Mouse (Mus musculus) urinary bladder, postnatal 4 days (tissue): ENCODE results near the gene Pknox1.
"Not testable (repeated sequence)": the region's sequence is repeated elsewhere in the genome, so short reads cannot be mapped to it uniquely, and the experiment has no call there.

Source experiments
- DNase-seq, 2 experiments: peaks; one replicate each; pipeline ENCODE4 v3.0.0; 2021 to 2022; ENCODE audit warnings: low spot score in 2 of 2

Gene Pknox1

DNA sequence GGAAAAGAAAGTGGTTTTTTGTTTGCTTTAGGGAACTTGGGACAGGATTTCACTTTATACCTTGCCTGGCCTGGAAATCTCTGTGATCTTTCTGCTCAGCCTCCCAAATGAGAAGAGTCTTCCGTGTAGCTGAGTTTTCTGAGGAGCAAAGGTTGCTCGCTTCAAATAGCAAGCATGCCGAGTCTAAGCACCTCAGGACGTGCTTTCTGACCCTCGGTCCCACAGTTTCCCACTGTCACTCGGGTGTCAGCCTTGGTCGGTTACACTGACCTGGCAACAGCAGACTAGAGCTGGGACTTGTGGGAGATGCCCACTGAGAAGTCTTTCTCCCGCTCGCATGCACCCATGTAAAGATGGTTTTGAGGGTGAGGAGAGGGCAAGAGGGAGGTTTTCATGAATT, 33.4 kb downstream of the Pknox1 start:
- no peak for DNase-seq

DNA sequence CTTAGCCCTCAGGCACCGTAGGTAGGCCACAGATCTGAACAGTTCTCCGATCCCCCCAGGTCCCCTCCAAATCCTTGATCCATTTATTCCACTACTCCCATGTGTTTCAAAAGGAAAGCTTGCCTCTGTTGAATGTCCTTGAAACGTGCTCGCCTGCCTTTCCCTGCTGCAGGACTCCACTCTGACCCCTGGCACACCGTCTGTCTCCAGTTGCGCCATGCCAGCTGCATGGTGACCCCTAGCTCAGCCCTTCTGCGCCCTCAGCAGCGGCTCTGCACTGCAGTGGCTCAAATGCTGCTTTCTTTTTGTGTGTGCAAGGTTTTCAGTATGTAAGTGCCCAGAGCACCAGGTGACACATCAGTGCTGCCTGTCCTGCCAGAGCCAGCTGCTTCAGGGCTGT, 34.1 kb downstream of the Pknox1 start:
- DNase-seq: no peak

DNA sequence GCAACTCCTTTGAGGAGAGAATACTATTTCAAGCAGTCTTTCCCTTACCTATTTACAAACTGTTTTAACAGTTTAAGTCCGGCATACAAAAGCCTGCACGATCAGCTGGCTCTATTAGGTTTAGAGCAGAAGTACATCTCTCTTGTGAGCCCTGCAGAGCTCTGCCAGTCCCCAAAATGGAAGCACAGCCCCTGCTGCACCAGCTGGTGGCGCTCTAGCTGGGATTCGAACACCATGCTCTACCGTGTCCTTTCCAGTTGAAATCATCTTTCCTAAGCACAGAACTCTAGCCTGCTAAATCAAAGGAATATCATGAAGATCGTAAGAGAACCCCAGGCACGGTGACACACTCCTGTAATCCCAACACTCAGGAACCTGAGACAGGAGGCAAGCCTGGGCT, 41.9 kb downstream of the Pknox1 start:
- no peak for DNase-seq

DNA sequence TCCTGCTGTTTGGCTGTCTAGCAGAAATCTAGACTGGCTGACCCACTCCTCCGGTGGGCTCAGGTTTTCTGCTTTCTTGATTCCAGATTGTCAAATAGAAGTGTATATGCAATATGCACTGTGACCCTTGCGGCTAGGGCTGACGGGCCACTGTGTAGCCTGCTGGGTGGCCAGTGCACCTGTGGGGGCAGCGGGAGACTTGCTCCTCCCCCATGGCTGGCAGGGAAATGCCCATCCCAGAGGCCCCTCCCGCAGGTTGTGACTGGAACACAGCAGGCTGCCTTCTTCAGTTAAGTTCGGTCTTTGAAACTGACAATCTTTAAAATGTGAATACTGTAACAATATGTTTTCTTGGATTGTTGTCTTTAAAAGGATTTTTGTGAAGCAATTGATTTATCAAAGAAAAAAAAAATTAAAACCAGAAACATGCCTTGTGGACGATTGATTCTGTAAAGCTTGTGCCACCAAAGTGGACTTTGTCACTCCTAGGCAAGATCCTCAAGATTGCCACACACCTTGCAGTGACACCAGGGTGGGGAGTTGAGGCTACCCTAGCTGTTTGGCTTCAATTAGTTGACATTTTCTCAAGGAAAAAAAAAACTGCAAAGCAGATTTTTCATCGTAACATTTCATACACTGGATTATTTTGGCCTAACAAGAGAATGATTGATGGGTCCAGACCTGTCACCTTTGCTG, 42.9 kb downstream of the Pknox1 start:
- DNase-seq: no peak

DNA sequence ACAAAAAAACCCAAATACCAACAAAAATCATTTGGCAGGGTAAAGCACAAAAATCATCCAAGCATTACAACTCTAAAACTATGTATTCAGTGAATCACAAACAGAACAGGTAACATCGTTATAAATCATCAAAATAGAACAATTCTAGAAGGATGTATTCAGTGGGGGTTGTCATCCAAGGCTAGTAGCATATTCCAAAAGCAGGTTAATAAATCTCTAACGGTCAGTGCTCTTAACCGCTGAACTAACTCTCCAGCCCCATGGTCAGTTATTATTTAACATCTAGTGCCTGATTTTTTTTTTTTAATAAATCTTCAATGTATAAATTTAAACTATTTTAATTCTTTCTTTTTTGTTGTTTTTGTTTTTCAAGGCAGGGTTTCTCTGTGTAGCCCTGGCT, 44.6 kb downstream of the Pknox1 start:
- not testable (repeated sequence) for DNase-seq

DNA sequence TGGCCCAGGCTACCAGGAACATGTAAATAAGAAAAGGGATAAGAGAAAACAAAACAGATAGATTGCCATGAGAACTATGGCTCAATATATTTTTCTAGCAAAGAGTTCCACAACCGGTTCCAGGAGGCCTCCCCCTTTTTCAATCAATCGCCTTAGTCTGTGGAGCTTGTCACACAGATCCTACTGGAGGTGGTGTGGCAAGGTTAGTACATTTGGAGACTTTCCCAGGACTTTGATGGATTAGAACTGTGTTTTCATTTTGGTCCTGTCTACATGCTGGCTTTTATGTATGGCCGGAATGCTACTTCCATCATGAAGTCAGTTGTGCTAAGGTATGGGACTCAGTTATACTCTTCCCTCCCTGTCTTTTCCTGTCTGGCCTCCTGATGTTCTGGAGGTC, 45.4 kb downstream of the Pknox1 start:
- no peak for DNase-seq

DNA sequence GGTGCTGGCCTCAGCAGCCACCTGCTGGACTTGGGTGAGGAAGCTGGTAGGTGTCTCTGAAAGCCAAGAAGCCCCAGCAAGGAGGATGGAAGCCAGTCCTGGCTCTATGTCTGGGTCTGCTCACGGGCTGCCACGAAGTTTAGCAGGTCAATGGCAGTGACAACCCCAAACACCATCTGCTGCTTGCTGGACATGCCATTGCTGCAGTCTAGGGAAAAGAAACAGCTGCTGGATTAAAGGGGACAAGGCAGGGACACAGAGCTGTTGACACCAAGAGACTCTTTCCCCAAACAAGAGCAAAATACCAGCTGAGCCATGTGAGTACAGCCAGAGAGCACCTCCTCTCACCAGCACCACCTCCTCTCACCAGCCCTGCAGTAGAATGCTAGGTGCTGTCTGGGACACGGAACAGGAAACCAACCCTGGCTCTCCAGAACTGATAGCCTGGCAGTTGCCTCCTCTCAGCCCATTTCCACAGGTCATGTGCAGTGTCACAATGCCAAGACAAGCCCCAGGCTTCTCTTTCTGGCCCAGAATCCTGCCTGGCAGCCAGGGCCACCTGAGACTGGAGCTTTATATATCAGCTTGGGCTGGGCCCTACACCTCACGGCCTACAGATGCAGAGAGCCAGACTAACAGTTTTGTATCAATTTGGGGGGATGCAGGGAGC, 48.7 kb downstream of the Pknox1 start:
- DNase-seq: no peak

DNA sequence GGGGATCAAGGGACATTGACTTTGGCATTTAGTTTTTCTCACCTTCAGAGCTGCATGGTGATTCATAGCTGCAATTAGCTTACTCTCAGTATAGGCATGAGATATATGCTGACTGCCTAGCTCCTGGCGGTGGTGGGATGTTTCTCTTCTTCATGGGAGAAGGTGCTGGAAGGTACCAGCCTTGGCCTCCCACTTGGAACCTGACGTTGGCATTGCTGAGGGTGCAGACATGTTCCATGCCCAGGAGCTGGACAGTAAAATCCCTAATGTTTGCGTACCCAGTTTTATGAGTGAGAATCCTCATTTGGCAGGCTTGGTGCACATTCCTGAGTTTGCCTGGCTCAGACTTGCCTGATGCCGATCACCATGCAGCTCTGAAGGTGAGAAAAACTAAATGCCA, 58.6 kb downstream of the Pknox1 start:
- DNase-seq: no peak

DNA sequence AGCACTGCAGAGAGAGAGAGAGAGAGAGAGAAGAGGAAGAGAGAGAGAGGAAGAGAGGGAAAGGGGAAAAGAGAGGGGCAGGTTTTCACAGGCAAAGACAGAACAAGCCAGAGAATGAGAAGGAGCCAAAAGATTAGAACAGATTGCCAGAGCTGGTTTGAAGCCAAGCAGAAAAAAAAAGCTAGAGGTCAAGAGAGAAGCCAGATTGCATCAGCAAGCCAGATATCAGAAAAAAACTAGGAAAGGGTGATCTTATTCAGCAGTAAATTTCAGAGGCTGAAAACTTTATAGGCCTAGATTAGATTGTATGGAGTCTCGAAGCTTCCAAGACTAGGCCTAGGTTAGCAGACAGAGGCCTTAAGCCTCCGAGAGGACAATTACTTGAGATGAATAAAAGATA, 63.4 kb downstream of the Pknox1 start:
- no peak for DNase-seq

DNA sequence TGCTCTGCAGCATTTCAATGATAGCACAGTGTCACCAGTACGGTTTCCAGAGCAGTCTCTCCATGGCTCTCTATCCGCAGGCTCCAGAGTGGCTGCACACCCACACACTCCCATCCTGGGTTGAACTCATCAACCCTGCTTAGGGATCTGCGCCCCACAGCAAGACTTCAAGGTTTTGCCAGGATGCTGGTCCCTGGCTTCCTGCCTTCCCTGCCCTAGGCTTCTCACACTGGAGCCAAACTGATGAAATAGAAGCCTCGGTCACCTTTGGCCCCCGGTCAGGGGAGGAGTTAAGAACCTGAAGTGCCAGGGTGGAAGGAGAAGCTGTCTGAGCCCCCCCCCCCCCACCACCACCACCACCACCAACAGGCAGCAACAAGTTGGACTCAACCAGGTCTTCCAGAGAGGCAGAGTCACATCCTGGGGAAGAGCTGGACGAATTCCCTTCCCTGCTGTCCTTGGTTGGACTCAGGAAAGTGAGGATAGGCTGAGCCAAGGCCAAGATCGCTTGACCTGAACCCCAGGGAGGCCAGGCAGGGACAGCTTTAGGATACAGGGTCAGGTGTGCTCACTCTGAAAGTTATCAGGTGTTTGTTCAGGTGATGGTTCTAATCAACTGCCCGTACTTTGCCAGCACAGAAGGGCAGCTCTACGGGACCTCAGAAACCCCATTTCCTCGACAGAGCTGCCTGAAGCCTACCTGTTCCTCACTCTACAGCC, 66.7 kb downstream of the Pknox1 start:
- no peak for DNase-seq

DNA sequence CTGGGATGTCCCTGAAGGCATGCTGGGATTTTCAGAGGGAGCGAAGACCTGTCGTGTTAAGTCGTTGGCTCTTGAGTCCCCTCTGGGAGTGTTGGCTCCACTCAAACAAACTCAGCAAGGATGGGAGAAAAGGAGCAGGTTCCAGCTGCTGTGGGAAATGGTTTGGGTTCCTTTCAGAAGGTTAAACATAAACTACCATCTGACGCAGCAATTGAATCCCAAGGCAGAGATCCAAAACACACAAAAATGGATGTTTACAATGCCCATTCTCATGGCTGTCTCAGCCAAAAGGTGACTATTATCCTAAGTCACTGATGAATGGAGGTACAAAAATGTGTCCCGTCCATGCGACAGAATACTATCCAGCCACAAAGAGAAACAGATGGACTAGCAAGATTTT, 68.5 kb downstream of the Pknox1 start:
- no peak for DNase-seq

DNA sequence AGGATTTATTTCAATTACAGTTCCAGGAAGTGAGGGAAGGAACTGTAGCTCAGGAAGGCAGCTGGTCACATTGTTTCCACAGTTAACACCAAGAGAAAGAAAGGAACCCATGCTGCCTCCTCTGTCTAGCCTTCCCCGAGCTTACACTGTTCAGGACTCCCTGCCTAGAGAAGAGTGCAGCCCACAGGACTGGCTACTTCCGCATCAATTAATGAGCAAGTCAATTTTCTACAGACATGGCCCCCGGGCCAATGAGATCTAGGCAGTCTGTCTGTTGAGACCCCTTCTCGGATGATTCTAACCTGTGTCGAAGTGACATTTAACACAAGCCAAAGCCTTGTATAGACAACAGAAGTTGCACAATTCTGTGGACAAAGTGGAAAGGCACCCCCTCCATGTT, 70.4 kb downstream of the Pknox1 start:
- no peak for DNase-seq

DNA sequence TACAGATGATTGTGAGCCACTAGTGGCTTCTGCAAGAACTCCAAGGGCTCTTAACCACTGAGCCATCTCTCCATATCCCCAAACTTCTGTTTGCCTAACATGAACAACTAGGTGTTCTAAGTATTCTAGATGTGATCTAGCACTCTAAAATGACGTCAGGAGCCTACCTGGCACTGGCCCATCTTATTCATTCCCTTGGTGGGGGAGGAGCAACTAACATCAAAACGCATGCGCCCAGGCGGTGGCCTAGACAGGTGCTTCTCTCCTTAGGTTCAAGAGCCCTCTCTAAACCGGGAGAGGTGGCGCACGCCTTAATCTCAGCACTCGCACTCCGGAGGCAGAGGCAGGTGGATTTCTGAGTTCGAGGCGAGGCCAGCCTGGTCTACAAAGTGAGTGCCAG, 71.2 kb downstream of the Pknox1 start:
- DNase-seq: no peak

DNA sequence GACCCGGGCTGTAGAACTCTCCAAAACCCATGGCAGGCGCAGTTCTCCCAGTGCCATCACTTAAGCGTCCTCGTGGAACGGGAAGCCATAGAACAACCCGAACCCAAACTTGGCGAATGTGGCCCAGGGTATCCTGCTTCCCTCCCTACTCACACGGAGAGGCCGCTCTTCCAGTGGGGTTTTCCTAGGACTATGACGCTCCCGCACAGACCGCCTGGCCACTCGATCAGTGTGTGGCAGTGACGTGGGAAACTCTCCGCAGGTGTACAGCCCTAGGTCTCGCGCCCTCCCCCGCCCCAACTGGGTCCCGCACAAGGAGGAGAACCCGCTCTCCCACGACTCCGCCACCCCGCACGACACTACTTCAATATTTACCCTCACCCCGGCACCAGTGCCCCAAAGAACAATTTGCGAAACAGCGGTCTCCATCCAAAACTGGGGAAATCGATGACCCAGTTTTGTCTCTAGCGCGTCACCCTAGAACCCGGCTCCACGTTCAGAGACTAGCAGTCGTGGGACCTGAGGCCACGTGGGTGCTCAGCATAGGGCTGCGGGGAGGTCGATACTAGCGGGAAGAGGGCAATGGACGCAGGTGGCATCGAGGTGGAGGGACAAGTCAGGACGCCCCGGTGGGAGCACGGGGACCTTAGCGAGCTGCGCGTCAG, 71.9 kb downstream of the Pknox1 start:
- no peak for DNase-seq

DNA sequence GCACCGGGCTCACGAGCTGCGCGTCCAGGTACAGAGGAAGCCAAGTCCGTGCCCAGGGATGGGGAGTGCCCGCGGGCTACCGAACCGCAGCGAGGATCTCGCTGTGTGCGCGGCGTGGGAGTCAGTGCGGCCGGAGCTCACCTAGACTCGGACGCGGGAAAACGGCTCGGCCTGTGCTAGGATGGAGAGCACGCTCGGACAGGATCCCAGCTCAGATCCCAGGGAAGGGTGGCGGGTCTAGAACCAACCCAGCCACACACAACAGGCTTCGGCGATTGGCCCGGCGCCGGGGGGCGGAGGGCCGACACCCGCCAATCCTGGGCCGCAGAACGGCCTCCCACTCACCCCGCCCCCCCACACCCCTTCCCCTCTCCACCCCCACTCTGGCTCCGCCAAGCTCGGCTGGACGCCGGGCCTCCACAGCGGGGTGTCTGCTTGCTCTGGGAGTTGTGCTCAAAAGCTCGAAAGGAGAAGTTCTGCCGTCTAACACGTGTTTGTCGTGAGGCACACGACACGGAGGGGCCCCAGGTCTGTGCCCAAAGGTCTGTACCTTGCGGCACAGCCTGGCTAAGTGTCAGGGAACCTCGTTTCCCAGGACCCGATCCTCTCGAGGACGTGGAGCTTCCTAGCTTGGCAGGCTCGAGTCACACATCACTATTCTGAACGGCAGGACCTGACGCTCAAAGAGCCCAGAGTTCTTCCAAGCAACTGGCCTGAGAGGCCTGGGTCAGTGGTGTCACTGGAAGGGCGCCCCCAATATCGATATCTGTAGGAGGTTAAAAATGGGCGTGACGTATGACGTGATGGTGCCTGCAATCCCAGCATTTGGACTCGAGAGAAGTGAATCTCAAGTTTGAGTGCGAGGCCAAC, 72.6 kb downstream of the Pknox1 start, which contains the start of gene Cbs:
TSS of gene Cbs (minus strand) at position 297 of the 870 bp plus-strand sequence.
- peak; percentile 80 to 85 for DNase-seq

DNA sequence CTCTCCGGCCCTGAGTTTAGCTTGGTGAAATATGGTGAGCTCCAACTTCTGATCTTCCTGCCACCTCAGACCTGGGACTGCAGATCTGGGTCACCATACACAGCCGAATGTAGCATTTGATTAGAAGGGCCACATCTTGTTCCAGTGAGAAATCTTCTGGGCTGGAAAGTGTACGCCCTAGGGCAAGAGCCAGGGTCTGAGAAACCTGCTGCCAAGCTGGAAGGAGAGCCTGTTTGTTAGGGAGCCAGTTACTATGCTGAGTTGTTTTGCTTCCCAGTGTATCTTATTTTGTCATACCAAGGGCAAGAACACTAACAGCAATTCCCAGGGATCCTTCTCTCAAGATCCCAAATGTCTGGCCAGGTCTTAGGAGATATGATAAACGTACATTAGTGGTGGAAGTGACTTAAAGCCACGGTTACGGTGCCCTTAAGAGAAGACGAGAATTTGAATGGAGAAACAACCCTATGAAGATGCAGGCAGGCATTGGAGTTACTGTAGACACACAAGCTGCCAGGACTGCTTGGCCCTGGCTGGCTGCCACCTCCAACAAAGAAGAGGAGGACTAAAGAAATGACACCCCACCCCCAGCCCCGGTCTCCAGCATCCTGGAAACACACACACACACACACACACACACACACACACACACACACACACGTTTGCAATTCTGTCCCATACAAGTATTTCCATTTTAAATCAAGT, 73.5 kb downstream of the Pknox1 start:
- no peak for DNase-seq

DNA sequence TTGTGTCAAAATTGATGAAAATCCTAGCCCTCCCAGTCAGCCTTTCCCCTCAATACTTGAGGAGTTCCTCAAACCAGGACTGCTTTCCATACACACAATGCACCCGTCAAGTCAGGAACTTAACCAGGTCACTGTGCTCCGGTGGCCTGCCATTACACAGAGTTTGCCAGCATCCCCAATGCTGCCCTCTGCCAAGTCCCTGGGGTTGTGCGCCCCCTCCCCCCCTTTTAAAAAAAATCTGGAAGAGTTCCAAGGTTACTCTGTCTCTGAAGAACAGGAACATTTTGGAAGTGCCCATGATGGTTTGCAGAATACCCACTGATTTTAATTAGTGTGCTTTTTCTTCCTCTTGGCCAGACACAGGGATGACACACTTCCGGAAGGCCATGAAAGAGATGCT, 75.1 kb downstream of the Pknox1 start:
- no peak for DNase-seq

DNA sequence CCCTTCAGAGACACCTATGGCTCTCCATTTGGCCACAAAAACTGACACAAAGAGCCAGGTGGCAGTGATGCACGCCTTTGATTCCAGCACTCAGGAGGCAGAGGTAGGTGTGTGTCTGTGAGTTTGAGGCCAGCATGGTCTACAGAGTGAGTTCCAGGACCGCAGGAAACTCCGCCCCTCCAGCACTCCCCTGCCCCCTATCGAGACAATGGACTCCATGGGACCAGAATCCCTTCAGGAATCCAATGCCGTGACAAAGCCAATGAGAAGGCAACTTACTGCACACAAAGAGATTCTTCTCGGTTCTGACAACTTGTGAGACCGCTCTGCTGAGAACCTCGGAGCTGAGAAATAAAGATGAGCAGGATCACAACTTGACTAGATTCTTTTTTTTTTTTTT, 77.8 kb downstream of the Pknox1 start:
- no peak for DNase-seq

DNA sequence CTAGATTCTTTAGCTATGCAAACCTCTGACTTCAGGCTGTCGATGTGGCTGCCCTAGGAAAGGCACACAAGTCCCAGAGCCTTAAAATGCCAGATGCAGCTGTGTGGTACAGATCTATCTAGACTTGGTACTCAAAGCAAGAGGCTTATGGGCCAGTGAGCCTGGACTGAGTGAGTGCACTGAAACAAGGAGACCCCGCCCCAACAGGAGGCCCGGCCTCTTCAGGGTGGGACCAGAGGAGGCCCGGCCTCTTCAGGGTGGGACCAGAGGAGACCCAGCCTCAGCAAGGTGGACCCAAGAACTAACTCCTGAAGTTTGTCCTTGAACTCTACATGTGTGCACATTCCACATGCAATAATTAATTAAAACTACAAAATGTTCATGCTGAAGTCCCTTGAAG, 78.4 kb downstream of the Pknox1 start:
- DNase-seq: no peak

DNA sequence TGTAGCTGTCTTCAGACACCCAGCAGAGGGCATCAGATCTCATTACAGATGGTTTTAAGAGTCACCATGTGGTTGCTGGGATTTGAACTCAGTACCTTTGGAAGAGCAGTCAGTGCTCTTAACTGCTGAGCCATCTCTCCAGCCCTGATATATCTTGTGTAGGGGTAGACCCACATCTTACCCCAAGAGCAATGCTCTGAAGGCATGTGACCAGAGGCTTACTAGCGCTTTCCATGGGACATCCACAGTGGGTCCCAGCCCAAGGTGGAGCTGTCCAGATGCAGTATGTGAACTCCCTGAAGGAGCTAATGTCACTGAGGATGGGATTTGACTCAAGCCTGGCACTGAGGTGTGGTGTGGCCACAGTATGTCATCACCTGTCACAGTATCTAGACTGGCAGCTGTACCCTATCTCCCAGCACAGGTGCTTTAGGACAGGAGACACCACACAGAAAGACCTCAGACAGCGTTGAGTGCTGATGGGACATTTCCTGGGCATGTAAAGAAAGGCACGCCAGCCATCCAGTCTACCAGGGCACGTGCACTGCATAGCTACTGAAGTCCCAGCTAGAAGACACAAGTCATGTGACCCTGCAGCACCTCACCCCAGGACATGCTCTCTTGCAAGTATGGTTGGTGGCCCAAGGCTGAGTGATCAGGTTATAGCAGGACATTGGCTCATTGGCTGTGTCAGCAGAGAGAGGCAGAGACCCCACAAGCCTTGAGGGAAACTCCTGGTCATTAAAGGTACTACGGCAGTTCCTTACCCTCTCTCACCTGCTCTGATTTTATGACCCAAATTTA, 81.9 kb downstream of the Pknox1 start:
- no peak for DNase-seq
